Mouse (Mus musculus) T-cell, adult 2 months (primary cell): ENCODE measurements around the gene Ptprc.

ENCODE experiments used
- DNase-seq: peaks from one replicate; pipeline ENCODE4 v3.0.0; 2022; ENCODE audit warnings: low spot score

Ptprc gene

DNA sequence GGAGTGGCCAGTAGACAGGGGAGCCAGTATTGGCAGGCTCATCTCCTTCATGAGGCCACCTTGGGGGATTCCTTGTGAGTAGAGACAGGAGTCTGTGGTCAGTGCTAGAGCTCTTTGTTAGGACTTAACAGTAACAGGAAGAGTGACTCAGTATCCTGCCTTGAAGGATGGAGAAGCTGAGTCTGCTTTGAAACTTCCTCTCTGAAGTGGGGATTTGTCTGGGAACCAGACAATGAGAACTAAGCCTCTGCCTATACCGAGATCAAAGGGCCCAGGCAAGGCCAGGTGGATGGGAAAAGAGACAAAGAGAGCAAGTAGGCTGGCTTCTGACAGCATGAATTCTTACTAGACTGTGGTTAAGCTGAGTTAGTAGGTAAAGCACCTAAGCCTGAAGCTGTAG lies 136.3 kb downstream of the Ptprc start:
- no peak for DNase-seq

DNA sequence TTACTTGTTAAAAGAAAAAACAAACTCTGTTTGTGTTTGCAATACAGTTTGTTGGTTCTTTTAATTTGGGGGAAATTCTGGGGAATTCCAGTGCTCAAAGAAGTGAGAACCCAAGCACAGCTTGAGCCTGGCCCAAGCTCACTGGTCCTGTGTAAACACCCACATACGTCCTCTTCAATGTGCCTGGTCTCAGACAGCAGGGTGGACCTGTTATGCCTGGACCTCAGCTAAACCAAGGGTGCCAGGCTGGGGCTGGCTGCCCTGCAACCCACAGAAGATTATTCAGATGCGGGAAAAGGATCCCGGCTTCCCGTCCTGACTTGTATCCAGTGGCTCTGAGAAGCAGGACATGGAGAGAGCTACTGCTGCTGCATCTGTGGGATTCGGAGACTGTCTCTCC lies 138.0 kb downstream of the Ptprc start:
- DNase-seq, result no peak

DNA sequence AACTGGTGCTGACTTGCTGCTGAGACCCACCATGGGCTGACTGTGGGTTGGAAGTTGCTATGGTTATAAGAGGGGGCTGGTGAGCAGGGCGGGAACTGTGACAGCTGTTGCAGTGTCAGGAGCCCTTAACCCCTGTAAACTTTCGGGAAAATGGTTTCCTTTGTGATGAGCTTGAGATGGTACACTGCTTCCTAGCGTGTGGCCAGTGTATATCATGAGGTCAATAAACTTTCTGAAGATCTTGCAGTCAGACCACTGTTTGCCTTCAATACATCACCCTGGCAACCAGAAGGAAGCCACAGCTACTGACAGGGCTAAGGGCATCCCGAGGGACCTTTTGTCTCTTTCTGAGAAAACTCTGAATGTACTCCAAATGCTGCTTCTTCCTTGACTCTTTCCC lies 145.9 kb downstream of the Ptprc start:
- no peak for DNase-seq

DNA sequence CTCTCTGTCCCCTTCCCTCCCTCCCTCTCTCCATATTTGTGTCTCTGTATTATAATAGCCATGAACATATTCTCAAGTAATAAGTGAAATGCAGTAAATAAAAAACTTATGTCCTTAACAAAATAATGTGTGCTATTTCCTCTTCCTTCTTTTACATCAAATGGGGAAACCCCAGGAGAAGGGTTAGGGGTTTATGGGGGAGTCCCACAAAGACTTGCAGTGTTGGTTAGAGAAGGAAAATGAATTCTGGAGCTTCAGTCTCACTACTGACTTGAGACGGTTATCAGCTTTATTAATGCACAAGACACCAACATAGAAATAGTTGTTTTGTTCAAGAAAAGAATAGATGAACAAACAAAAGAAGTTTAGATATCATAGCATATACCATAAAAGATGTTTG lies 150.2 kb downstream of the Ptprc start:
- DNase-seq, result no peak

DNA sequence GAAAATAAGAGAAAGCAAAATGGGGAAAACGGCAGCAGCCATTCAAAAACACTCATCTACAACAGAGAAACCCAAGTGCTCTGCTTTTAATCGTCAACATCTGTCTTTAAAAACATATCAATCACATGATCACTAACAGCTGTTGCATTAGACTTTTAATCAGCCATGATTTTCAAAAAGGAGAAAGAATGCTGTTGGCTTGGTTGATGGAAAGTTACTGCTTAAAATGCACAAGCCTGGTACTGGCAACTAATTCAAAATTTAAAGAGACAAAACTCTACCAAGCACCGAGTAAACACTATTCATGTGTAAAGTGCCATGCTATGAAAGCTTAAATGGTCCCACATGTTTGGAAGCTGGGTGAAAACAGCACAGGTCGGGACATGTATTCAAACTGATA lies 151.9 kb downstream of the Ptprc start:
- no peak for DNase-seq

DNA sequence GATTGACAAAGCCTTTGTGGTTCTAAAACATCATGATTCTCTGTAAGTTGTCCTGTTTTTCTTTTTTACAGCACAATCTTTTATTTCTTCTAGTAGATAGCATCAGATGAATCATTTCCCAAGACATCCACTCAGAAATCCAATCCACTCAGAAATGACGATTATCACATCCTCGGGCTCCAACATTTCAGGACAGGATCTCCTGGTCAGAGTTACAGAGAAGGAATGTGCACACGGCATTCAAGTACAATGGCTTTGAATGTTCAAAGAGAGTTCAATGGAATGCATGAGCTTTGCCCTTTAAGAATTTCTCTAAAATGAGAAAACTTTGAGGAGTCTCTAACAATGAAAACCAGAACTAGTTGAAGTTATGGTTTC lies 152.6 kb downstream of the Ptprc start:
- DNase-seq, result no peak

DNA sequence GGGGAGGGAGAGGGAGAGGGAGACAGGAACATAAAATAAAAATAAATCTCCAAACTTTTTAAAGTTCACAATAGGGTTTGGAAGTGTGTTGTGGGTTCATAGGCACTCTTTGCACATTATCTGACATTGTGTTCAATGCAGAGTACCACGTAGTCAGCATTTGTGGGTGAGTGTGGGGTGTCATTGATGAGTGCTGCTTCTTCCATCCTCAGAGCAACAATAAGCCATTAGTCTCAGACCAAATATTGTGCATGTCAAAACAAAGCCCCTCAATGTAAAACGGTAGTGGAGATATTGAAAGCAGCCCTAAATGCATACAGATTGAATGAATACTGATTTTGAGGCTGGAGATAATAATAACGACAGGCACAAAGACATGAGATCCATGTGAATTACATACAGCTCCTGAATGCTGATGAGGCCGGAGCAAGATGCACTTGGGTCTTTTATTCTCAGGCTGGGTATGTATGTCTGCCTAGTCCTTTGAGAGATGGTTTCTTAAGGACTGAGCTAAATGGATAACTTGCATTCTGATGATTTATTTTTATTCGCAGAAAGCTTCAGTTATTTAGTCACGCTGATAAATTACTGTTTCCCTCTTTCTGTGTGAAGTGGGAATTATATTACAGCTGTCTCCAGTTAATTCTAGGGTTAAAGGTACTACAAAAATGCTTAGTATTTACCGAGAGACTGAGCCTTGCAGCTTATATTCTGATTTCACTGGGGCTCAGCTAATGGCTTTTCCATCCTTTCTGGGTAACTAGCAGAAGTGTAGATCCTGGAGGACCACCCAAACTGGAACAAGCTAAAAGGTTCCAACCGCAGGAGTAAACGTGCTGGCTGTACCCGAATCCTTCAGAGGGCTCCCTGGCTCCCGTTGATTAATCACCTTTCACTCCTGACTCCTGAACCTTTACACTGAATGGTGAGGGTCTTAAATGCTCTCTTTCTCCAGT lies 153.3 kb downstream of the Ptprc start:
- no peak for DNase-seq
